Mouse (Mus musculus): ENCODE measurements at regions not wholly inside any gene's neighbourhood (a gene's known extent, or its start where the extent isn't known, plus 50 kb on each side); places are given as distances from the start of the nearest gene placed in this dataset.

- Histone ChIP-seq H3K27ac (ENCODE audit: insufficient read depth, low read length) (no peak overlapping the region), H3K4me1 (ENCODE audit: control insufficient read depth, insufficient read depth, low read length) (no peaks in the 10 kb centered on the region), H3K4me3 (ENCODE audit: insufficient read depth, low read length) (peak overlapping the region; percentile 27)
- no peak for TF ChIP-seq POLR2A (IDR thresholded peaks at IDR 0.05; ENCODE audit: extremely low read depth, insufficient read depth, low read length)
- TF ChIP-seq CTCF (IDR thresholded peaks at IDR 0.05; ENCODE audit: extremely low read depth, insufficient read depth, low read length): no peak
Observed at GRCm38 (mm10) chr4:23982790-23983451, 513.3 kb upstream of the Mms22l start.

DNA sequence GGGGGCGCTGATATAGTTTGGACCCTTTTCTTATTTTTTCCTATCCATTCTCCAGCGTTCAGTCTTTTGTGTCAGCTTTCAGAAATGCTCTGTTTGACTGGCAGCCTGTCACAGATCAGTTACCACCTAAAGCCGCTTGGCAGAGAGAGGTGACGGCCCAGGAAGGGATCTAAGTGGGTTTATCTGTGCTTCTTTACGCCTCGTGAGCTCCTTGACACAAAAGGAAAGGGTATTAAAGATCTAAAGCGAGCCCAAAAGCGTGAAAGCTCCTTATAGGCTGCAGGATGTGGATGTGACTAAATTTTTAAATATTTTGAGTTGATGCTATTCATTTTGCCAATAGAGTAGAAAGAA is 512.8 kb upstream of the Mms22l start:
- H3K4me3 ChIP-seq (ENCODE audit: insufficient read depth, low read length): peak overlapping the region; percentile 27
- no peaks in the 10 kb centered on the region for H3K4me1 ChIP-seq (ENCODE audit: control insufficient read depth, insufficient read depth, low read length)
- no peak overlapping the region for H3K27ac ChIP-seq (ENCODE audit: insufficient read depth, low read length)
- TF ChIP-seq CTCF (IDR thresholded peaks at IDR 0.05; ENCODE audit: extremely low read depth, insufficient read depth, low read length): no peak
- no peak for TF ChIP-seq POLR2A (IDR thresholded peaks at IDR 0.05; ENCODE audit: extremely low read depth, insufficient read depth, low read length)

- H3K4me1 ChIP-seq (ENCODE audit: control insufficient read depth, insufficient read depth, low read length): no peaks in the 10 kb centered on the region
- no peak overlapping the region for H3K4me3 ChIP-seq (ENCODE audit: insufficient read depth, low read length)
- H3K27ac ChIP-seq (ENCODE audit: insufficient read depth, low read length): no peak overlapping the region
- no peak for TF ChIP-seq POLR2A (IDR thresholded peaks at IDR 0.05; ENCODE audit: extremely low read depth, insufficient read depth, low read length)
- no peak for TF ChIP-seq CTCF (IDR thresholded peaks at IDR 0.05; ENCODE audit: extremely low read depth, insufficient read depth, low read length)
Observed at GRCm38 (mm10) chr4:23984005-23984404, 512.2 kb upstream of the Mms22l start.

DNA sequence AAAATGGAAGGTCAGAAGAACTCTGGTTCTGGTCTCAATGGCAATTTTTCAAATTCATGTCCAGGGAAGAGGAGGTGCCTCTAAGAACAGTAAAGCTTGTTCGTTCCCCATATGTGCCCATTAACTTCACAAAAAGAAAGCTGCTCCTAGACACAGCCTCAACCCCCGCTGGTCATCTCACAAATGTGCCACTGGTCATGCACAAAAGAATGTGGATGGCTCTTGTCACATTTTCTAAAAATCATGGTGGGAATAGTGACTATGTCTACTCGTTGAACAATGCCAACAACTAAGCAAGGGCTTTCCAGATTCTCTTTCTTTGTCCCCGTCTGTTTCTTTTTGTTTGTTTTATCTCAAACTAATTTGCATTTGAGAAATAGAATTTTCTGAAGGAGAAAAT is 510.3 kb upstream of the Mms22l start:
- no peak overlapping the region for H3K4me3 ChIP-seq (ENCODE audit: insufficient read depth, low read length)
- H3K27ac ChIP-seq (ENCODE audit: insufficient read depth, low read length): no peak overlapping the region
- TF ChIP-seq CTCF (IDR thresholded peaks at IDR 0.05; ENCODE audit: extremely low read depth, insufficient read depth, low read length): no peak
- no peak for TF ChIP-seq POLR2A (IDR thresholded peaks at IDR 0.05; ENCODE audit: extremely low read depth, insufficient read depth, low read length)
- H3K4me1 ChIP-seq (ENCODE audit: control insufficient read depth, insufficient read depth, low read length): no peaks in the 10 kb centered on the region

GRCm38 (mm10) chr4:23993823-23994222 is 502.4 kb upstream of the Mms22l start:
- Histone ChIP-seq H3K4me3 (ENCODE audit: insufficient read depth, low read length) (no peak overlapping the region), H3K4me1 (ENCODE audit: control insufficient read depth, insufficient read depth, low read length) (no peaks in the 10 kb centered on the region), H3K27ac (ENCODE audit: insufficient read depth, low read length) (no peak overlapping the region)
- no peak for TF ChIP-seq CTCF (IDR thresholded peaks at IDR 0.05; ENCODE audit: extremely low read depth, insufficient read depth, low read length)
- TF ChIP-seq POLR2A (IDR thresholded peaks at IDR 0.05; ENCODE audit: extremely low read depth, insufficient read depth, low read length): no peak

GRCm38 (mm10) chr4:23994261-23994965 is 501.8 kb upstream of the Mms22l start:
- Histone ChIP-seq H3K27ac (ENCODE audit: insufficient read depth, low read length) (no peak overlapping the region), H3K4me1 (ENCODE audit: control insufficient read depth, insufficient read depth, low read length) (no peaks in the 10 kb centered on the region), H3K4me3 (ENCODE audit: insufficient read depth, low read length) (no peak overlapping the region)
- no peak for TF ChIP-seq POLR2A (IDR thresholded peaks at IDR 0.05; ENCODE audit: extremely low read depth, insufficient read depth, low read length)
- TF ChIP-seq CTCF (IDR thresholded peaks at IDR 0.05; ENCODE audit: extremely low read depth, insufficient read depth, low read length): no peak

GRCm38 (mm10) chr4:24006257-24006955 is 489.8 kb upstream of the Mms22l start:
- Histone ChIP-seq H3K27ac (ENCODE audit: insufficient read depth, low read length) (no peak overlapping the region), H3K4me1 (ENCODE audit: control insufficient read depth, insufficient read depth, low read length) (no peaks in the 10 kb centered on the region), H3K4me3 (ENCODE audit: insufficient read depth, low read length) (no peak overlapping the region)
- TF ChIP-seq CTCF (IDR thresholded peaks at IDR 0.05; ENCODE audit: extremely low read depth, insufficient read depth, low read length): no peak
- TF ChIP-seq POLR2A (IDR thresholded peaks at IDR 0.05; ENCODE audit: extremely low read depth, insufficient read depth, low read length): no peak

DNA sequence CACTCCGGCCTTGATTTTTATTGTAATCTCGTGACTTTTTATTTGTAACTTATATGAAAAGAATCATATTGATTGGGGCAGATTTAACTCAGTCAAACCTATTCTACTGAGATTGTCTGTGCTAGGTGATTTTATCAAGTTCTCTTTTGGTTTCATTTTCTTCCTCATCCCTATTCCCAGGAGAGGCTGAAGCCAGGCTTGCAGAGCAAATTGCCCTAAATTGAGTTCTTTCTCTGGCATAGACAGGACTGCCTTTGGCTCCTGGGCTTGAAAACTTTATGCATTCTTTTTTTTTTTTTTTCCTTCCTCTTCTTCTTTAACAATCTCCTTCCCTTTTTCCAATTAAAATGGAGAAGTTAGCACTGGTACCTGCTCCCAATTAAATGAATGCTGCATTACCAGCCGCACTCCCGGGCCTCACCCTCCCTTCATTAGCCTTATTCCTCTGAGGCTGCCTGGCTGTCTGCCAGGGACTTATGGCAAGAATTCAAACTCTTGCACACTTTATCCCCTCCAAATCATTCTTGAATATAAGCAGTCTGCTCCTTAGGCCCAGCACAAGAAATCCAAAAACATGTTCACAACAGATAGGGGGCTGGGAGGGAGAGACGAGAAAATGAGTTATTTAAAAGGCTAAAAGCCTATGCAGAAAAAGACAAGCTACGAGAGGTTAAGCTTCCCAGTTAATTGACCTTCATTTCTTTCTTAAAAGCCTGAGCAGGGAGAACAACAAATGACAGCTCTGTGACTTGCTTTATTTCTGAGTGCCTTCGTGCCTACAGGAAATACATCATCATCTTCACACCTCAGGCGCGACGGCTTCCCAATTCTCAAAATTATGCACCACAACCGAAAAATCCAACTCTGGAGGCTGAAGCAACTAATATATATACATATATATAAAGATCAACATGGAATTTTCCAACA is 476.8 kb upstream of the Mms22l start:
- TF ChIP-seq POLR2A (IDR thresholded peaks at IDR 0.05; ENCODE audit: extremely low read depth, insufficient read depth, low read length) (no peak), CTCF (IDR thresholded peaks at IDR 0.05; ENCODE audit: extremely low read depth, insufficient read depth, low read length) (no peak)
- Histone ChIP-seq H3K4me1 (ENCODE audit: control insufficient read depth, insufficient read depth, low read length) (no peaks in the 10 kb centered on the region), H3K4me3 (ENCODE audit: insufficient read depth, low read length) (no peak overlapping the region), H3K27ac (ENCODE audit: insufficient read depth, low read length) (no peak overlapping the region)

All from cortical plate, adult 2 months (tissue).